Mouse (Mus musculus) kidney, adult 2 months (tissue): ENCODE data around the gene Dbn1.

ENCODE experiments used
- CTCF ChIP-seq: fragments of 200-500 bp; conservative IDR thresholded peaks from 2 replicates; pipeline ENCODE4 v1.5.1; 2011; ENCODE audit warnings: low read depth, mild to moderate bottlenecking, control low read depth, low read length, moderate library complexity, mixed read lengths; ENCODE audit not compliant: insufficient read depth, insufficient read length
- POLR2A ChIP-seq: fragments of 200-500 bp; IDR thresholded peaks from one replicate; pipeline ENCODE4 v1.6.1; 2011; ENCODE audit warnings: low read depth, low read length, control low read depth

- TF ChIP-seq CTCF (no peak), POLR2A (no peak)
Observed at GRCm38 (mm10) chr13:55471819-55472131, 16.1 kb downstream of the Dbn1 start.
